Comparison of ENCODE assay signal across 9 mouse cellular contexts in the genomic region with DNA sequence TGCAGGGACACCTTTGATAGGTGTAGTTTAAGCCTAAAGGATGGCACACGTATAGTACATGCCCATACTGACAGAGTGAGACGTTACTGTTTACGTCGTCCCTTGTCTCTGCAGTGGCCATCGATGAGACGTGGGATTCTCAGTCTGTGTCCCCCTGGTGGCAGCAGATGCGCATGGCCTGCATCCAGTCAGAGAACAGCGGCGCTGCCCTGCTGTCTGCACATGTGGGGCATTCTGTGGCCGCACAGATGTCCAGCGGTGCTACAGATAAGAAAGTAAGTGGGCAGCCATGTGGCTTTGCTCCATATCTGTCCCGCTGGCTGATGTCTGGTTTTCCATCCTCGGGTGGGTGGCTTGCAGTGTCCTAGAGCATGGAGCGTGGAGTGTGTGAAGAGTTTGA. TPM values are rescaled to one million over a fixed set of nuclear protein-coding genes. Genes with fewer than 3 reads are reported as not detected.
A peak's percentile ranks its signal among the peaks of the same experiment; 100 is the strongest.
DNase-seq lines count a peak whose midpoint lies in the region; ATAC-seq and TF ChIP-seq lines count a peak whose summit lies in the region.
"Had no signal": no experiment of that assay in that cellular context is flagged by ENCODE, and none has a peak within 500 bp of the region (broad histone marks: within the 10 kb centered on the region; RNA-seq: fewer than 3 reads in every experiment).

No protein-coding gene starts in this region.

- H3K4me2 ChIP-seq in heart, embryonic 11.5 days = no peak overlapping the region
- no peak overlapping the region for H3K4me2 ChIP-seq in forebrain, embryonic 14.5 days (ENCODE audit: low read length)
- H3K4me2 ChIP-seq: limb, embryonic 12.5 days had no signal

- DNase-seq in heart, adult 9 months (ENCODE audit: low spot score in 2 of 2) = no peak
- DNase-seq in thymus, adult 2 months = no peak
- DNase-seq in thymus, postnatal 10 days (ENCODE audit: low spot score in 2 of 2) = no peak
- DNase-seq in forebrain, embryonic 14.5 days (ENCODE audit: low spot score) = peak; percentile 27
- DNase-seq in lung, postnatal 10 days = peak; percentile 74
- no peak for DNase-seq in natural killer cell, adult 2 months (ENCODE audit: low spot score in 2 of 2)
- DNase-seq in layer of hippocampus, postnatal 36 days = no peak

- H3K4me3 ChIP-seq in heart, embryonic 11.5 days (ENCODE audit: low read depth, low read length) = no peak overlapping the region
- no peak overlapping the region for H3K4me3 ChIP-seq in thymus, adult 2 months (ENCODE audit: control insufficient read depth, insufficient read depth, low read length)
- no peak overlapping the region for H3K4me3 ChIP-seq in forebrain, embryonic 14.5 days (ENCODE audit: low read depth, low read length)
- H3K4me3 ChIP-seq: limb, embryonic 12.5 days had no signal

- no peaks in the 10 kb centered on the region for H3K9me3 ChIP-seq in heart, embryonic 11.5 days (replicated peaks; ENCODE audit: control insufficient read depth, low read length)
- H3K9me3 ChIP-seq in forebrain, embryonic 14.5 days (replicated peaks; ENCODE audit: control insufficient read depth, low read length) = no peaks in the 10 kb centered on the region
- H3K9me3 ChIP-seq: limb, embryonic 12.5 days had no signal

- H3K4me1 ChIP-seq in heart, embryonic 11.5 days (ENCODE audit: control insufficient read depth, insufficient read depth, low read length) = peaks cover 8% of the 10 kb centered on the region
- no peaks in the 10 kb centered on the region for H3K4me1 ChIP-seq in thymus, adult 2 months (replicated peaks; ENCODE audit: control insufficient read depth, insufficient read depth, low read length)
- no peaks in the 10 kb centered on the region for H3K4me1 ChIP-seq in forebrain, embryonic 14.5 days (ENCODE audit: control insufficient read depth, insufficient read depth, low read length)
- H3K4me1 ChIP-seq: limb, embryonic 12.5 days had no signal

- peak; percentile 74 for ATAC-seq in heart, embryonic 11.5 days (replicated peaks; ENCODE audit: insufficient number of reproducible peaks, low FRiP score, low TSS enrichment)
- no peak; the same call in 1 of the 2 replicates for ATAC-seq in forebrain, embryonic 14.5 days

- H3K27me3 ChIP-seq in heart, embryonic 11.5 days (ENCODE audit: control insufficient read depth, insufficient read depth, low read length) = no peaks in the 10 kb centered on the region
- no peaks in the 10 kb centered on the region for H3K27me3 ChIP-seq in thymus, adult 2 months (ENCODE audit: control insufficient read depth, insufficient read depth, low read length)
- H3K27me3 ChIP-seq in forebrain, embryonic 14.5 days (replicated peaks; ENCODE audit: control insufficient read depth, insufficient read depth, low read length) = no peaks in the 10 kb centered on the region
- H3K27me3 ChIP-seq: limb, embryonic 12.5 days had no signal

- TF ChIP-seq CTCF in thymus, adult 2 months (IDR thresholded peaks at IDR 0.05; ENCODE audit: borderline replicate concordance, control insufficient read depth, extremely low read depth, insufficient read depth, low read length, poor library complexity) = 0 out of 2 replicates have a peak, but pooled peaks have one; percentile 34

- WGBS in heart, embryonic 11.5 days (ENCODE audit: insufficient replicate concordance) = 27% methylated on average over 14 of the region's 14 CpGs
- WGBS in thymus, adult 2 months = 95% methylated on average over 14 of the region's 14 CpGs
- WGBS in forebrain, embryonic 14.5 days = 68% methylated on average over 14 of the region's 14 CpGs

- peaks cover 17% of the 10 kb centered on the region for H3K36me3 ChIP-seq in heart, embryonic 11.5 days (ENCODE audit: control insufficient read depth, insufficient read depth, low read length)
- peaks cover 38% of the 10 kb centered on the region for H3K36me3 ChIP-seq in thymus, adult 2 months (ENCODE audit: control insufficient read depth, insufficient read depth, low read length)
- peaks cover 78% of the 10 kb centered on the region for H3K36me3 ChIP-seq in forebrain, embryonic 14.5 days (ENCODE audit: control insufficient read depth, insufficient read depth, low read length)

- no peak overlapping the region for H3K9ac ChIP-seq in heart, embryonic 11.5 days (ENCODE audit: low read depth, low read length)
- H3K9ac ChIP-seq in forebrain, embryonic 14.5 days (ENCODE audit: low read length) = no peak overlapping the region
- H3K9ac ChIP-seq: limb, embryonic 12.5 days had no signal

- no peak overlapping the region for H3K27ac ChIP-seq in heart, embryonic 11.5 days (ENCODE audit: low read depth, low read length)
- no peak overlapping the region for H3K27ac ChIP-seq in thymus, adult 2 months (ENCODE audit: control insufficient read depth, insufficient read depth, low read length)
- H3K27ac ChIP-seq in forebrain, embryonic 14.5 days (ENCODE audit: low read depth, low read length) = no peak overlapping the region
- H3K27ac ChIP-seq: limb, embryonic 12.5 days had no signal

- TF ChIP-seq POLR2A in thymus, adult 2 months (IDR thresholded peaks at IDR 0.05; ENCODE audit: control insufficient read depth, extremely low read depth, insufficient read depth, low read length, poor library complexity) = no peak

RNA-seq across cellular contexts. Expression of a gene that starts 58.6 kb away (rescaled TPM):
- polyA plus RNA-seq in heart, embryonic 11.5 days (2014; fragmentation: Nextera tagmentation; extraction: Ambion mirVana) = 18.9 and 19.1 TPM in 2 replicates
- polyA plus RNA-seq in thymus, adult 2 months (2012; rRNA removed) = 26.2 and 27.5 TPM in 2 replicates
- 18.2 and 22.9 TPM in 2 replicates for polyA plus RNA-seq in forebrain, embryonic 14.5 days (2014; fragmentation: Nextera tagmentation; extraction: Ambion mirVana)
- total RNA-seq in layer of hippocampus, postnatal 36 days (2021) = 10 to 100 TPM; 62.6 to 65.9 TPM

Comparison
In these comparisons a context has a peak if more than half of its experiments do, and no peak if none do; other contexts are left out.
1. DNase-seq: peak in forebrain, embryonic 14.5 days (single experiment) and lung, postnatal 10 days (single experiment); none in heart, adult 9 months (0 of 2), thymus, adult 2 months (single experiment), thymus, postnatal 10 days (0 of 2), natural killer cell, adult 2 months (0 of 2) and layer of hippocampus, postnatal 36 days (0 of 2).